Mouse (Mus musculus): ENCODE measurements around the gene Usp38.

DNA sequence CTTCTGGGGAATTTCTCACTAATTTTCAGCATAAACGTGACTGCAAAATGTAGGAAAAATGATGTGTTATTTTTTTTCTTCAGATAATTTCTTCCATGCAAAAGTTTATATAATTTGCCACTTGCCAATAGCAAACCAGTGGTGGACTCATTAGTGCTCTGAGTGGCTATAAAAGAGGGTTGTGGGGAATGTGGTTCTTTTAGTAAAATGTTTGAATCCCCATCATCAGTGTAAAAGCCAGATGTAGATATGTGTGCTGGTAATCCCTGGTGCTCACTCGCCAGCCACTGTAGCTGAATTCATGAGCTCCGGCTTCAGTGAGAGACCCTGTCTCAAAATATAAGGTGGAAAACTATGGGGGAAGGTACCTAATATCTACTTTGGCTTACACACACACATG, 61.8 kb downstream of the Usp38 start:
- TF ChIP-seq CTCF (IDR thresholded peaks at IDR 0.05) (no peak), POLR2A (IDR thresholded peaks at IDR 0.05; ENCODE audit: insufficient read depth, low read depth, low read length) (no peak)

Measured in heart, adult 2 months (tissue).